Mouse (Mus musculus): Measurements from ENCODE around the gene 4930524B15Rik.

- TF ChIP-seq CTCF (IDR thresholded peaks at IDR 0.05; ENCODE audit: low read depth), result no peak
- TF ChIP-seq EP300 (IDR thresholded peaks at IDR 0.05; ENCODE audit: low read depth), result no peak
Measured at GRCm38 (mm10) chr11:31930051-31930450, 35.3 kb upstream of the 4930524B15Rik start.
